Mouse (Mus musculus): ENCODE results near the gene Rabif. TPM values are rescaled to one million over a fixed set of nuclear protein-coding genes. Genes with fewer than 3 reads are reported as not detected.
"Not testable (repeated sequence)": the region's sequence is repeated elsewhere in the genome, so short reads cannot be mapped to it uniquely, and the experiment has no call there.

Gene Rabif
- polyA plus RNA-seq (2015; fragmentation: Nextera tagmentation; extraction: Ambion mirVana): 46.9 and 47.0 TPM in 2 replicates

- Histone ChIP-seq H3K27ac (ENCODE audit: low read length) (peak within 1 kb of the TSS; percentile 95), H3K4me3 (ENCODE audit: low read length) (peak within 1 kb of the TSS; percentile 88), H3K4me1 (ENCODE audit: insufficient read depth, low read length) (peaks cover 18% of the 10 kb centered on the region), H3K9me3 (ENCODE audit: low read length) (no peaks in the 10 kb centered on the region), H3K9ac (replicated peaks; ENCODE audit: low read length) (peak within 1 kb of the TSS; percentile 82), H3K27me3 (ENCODE audit: insufficient read depth, low read length) (no peaks in the 10 kb centered on the region), H3K4me2 (replicated peaks; ENCODE audit: low read depth, low read length) (peak within 1 kb of the TSS; percentile 83), H3K36me3 (ENCODE audit: insufficient read depth, low read length) (peaks cover 8% of the 10 kb centered on the region; the same call in 1 of the 2 replicates)
- WGBS: 0% methylated on average over 58 of the region's 58 CpGs
- ATAC-seq (ENCODE audit: low FRiP score, low TSS enrichment): peak; percentile 99
Measured at GRCm38 (mm10) chr1:134494428-134495215, at the start of gene Rabif. Gene Rabif (plus strand): TSS chr1:134494648.

GRCm38 (mm10) chr1:134445418-134445817 lies 49.0 kb upstream of the Rabif start:
- no peaks in the 10 kb centered on the region for H3K36me3 ChIP-seq (ENCODE audit: insufficient read depth, low read length)
- ATAC-seq (ENCODE audit: low FRiP score, low TSS enrichment): no peak
- H3K27me3 ChIP-seq (ENCODE audit: insufficient read depth, low read length): no peaks in the 10 kb centered on the region
- H3K9ac ChIP-seq (replicated peaks; ENCODE audit: low read length): no peak overlapping the region
- no peaks in the 10 kb centered on the region for H3K9me3 ChIP-seq (ENCODE audit: low read length)
- no peak overlapping the region for H3K4me3 ChIP-seq (ENCODE audit: low read length)
- H3K27ac ChIP-seq (ENCODE audit: low read length): no peak overlapping the region
- H3K4me2 ChIP-seq (replicated peaks; ENCODE audit: low read depth, low read length): no peak overlapping the region
- 90% methylated on average over 2 of the region's 2 CpGs for WGBS
- no peaks in the 10 kb centered on the region for H3K4me1 ChIP-seq (ENCODE audit: insufficient read depth, low read length)

GRCm38 (mm10) chr1:134448537-134448936 lies 45.9 kb upstream of the Rabif start:
- H3K36me3 ChIP-seq (ENCODE audit: insufficient read depth, low read length); H3K4me3 ChIP-seq (ENCODE audit: low read length); ATAC-seq (ENCODE audit: low FRiP score, low TSS enrichment); H3K9me3 ChIP-seq (ENCODE audit: low read length); H3K27me3 ChIP-seq (ENCODE audit: insufficient read depth, low read length); H3K4me1 ChIP-seq (ENCODE audit: insufficient read depth, low read length); H3K9ac ChIP-seq (replicated peaks; ENCODE audit: low read length); H3K4me2 ChIP-seq (replicated peaks; ENCODE audit: low read depth, low read length); H3K27ac ChIP-seq (ENCODE audit: low read length): not testable (repeated sequence)
- 70% methylated on average over 3 of the region's 3 CpGs for WGBS

- H3K27me3 ChIP-seq (ENCODE audit: insufficient read depth, low read length): 0 out of 2 replicates have a peak, but pooled peaks cover 3% of the 10 kb centered on the region
Measured at GRCm38 (mm10) chr1:134450201-134450600, 44.2 kb upstream of the Rabif start.

GRCm38 (mm10) chr1:134450986-134451385 lies 43.5 kb upstream of the Rabif start:
- Histone ChIP-seq H3K9ac (replicated peaks; ENCODE audit: low read length) (no peak overlapping the region), H3K4me1 (ENCODE audit: insufficient read depth, low read length) (peaks cover 2% of the 10 kb centered on the region), H3K4me2 (replicated peaks; ENCODE audit: low read depth, low read length) (no peak overlapping the region), H3K9me3 (ENCODE audit: low read length) (no peaks in the 10 kb centered on the region), H3K36me3 (ENCODE audit: insufficient read depth, low read length) (no peaks in the 10 kb centered on the region), H3K27me3 (ENCODE audit: insufficient read depth, low read length) (0 out of 2 replicates have a peak, but pooled peaks cover 3% of the 10 kb centered on the region), H3K27ac (ENCODE audit: low read length) (no peak overlapping the region), H3K4me3 (ENCODE audit: low read length) (no peak overlapping the region)
- WGBS: 41% methylated on average over 3 of the region's 3 CpGs
- no peak for ATAC-seq (ENCODE audit: low FRiP score, low TSS enrichment)

More at GRCm38 (mm10) chr1:134450201-134450600, 44.2 kb upstream of the Rabif start:
- WGBS: 77% methylated on average over 4 of the region's 4 CpGs
- Histone ChIP-seq H3K27ac (ENCODE audit: low read length) (no peak overlapping the region), H3K36me3 (ENCODE audit: insufficient read depth, low read length) (no peaks in the 10 kb centered on the region), H3K9ac (replicated peaks; ENCODE audit: low read length) (no peak overlapping the region), H3K4me2 (replicated peaks; ENCODE audit: low read depth, low read length) (no peak overlapping the region), H3K4me3 (ENCODE audit: low read length) (no peak overlapping the region), H3K9me3 (ENCODE audit: low read length) (no peaks in the 10 kb centered on the region), H3K4me1 (ENCODE audit: insufficient read depth, low read length) (no peaks in the 10 kb centered on the region)
- ATAC-seq (ENCODE audit: low FRiP score, low TSS enrichment): no peak

- WGBS: 1% methylated on average over 61 of the region's 61 CpGs
- Histone ChIP-seq H3K36me3 (ENCODE audit: insufficient read depth, low read length) (peaks cover 6% of the 10 kb centered on the region; the same call in 1 of the 2 replicates), H3K4me3 (ENCODE audit: low read length) (peak within 1 kb of the TSS; percentile 87), H3K4me2 (replicated peaks; ENCODE audit: low read depth, low read length) (peak within 1 kb of the TSS; percentile 66), H3K27me3 (ENCODE audit: insufficient read depth, low read length) (0 out of 2 replicates have a peak, but pooled peaks cover 3% of the 10 kb centered on the region), H3K9ac (replicated peaks; ENCODE audit: low read length) (peak within 1 kb of the TSS; percentile 95), H3K9me3 (ENCODE audit: low read length) (no peaks in the 10 kb centered on the region), H3K4me1 (ENCODE audit: insufficient read depth, low read length) (peaks cover 9% of the 10 kb centered on the region), H3K27ac (ENCODE audit: low read length) (peak within 1 kb of the TSS; percentile 48)
- peak; percentile 97 for ATAC-seq (ENCODE audit: low FRiP score, low TSS enrichment)
Measured at GRCm38 (mm10) chr1:134454904-134455824, 39.3 kb upstream of the Rabif start, which contains the start of gene Klhl12. Gene Klhl12 (plus strand): TSS chr1:134455531.

- Histone ChIP-seq H3K27ac (ENCODE audit: low read length) (no peak overlapping the region), H3K36me3 (ENCODE audit: insufficient read depth, low read length) (peaks cover 6% of the 10 kb centered on the region; the same call in 1 of the 2 replicates), H3K27me3 (ENCODE audit: insufficient read depth, low read length) (0 out of 2 replicates have a peak, but pooled peaks cover 3% of the 10 kb centered on the region), H3K4me3 (ENCODE audit: low read length) (peak overlapping the region; percentile 87), H3K9ac (replicated peaks; ENCODE audit: low read length) (peak overlapping the region; percentile 95), H3K4me2 (replicated peaks; ENCODE audit: low read depth, low read length) (peak overlapping the region; percentile 66), H3K9me3 (ENCODE audit: low read length) (no peaks in the 10 kb centered on the region), H3K4me1 (ENCODE audit: insufficient read depth, low read length) (peaks cover 9% of the 10 kb centered on the region)
- WGBS: 18% methylated on average over 5 of the region's 5 CpGs
- no peak for ATAC-seq (ENCODE audit: low FRiP score, low TSS enrichment)
Measured at GRCm38 (mm10) chr1:134456060-134456459, 38.4 kb upstream of the Rabif start.

- ATAC-seq (ENCODE audit: low FRiP score, low TSS enrichment): no peak
- Histone ChIP-seq H3K36me3 (ENCODE audit: insufficient read depth, low read length) (peaks cover 13% of the 10 kb centered on the region), H3K4me1 (ENCODE audit: insufficient read depth, low read length) (peaks cover 9% of the 10 kb centered on the region), H3K9me3 (ENCODE audit: low read length) (no peaks in the 10 kb centered on the region), H3K9ac (replicated peaks; ENCODE audit: low read length) (no peak overlapping the region), H3K27ac (ENCODE audit: low read length) (no peak overlapping the region), H3K4me3 (ENCODE audit: low read length) (no peak overlapping the region), H3K4me2 (replicated peaks; ENCODE audit: low read depth, low read length) (no peak overlapping the region), H3K27me3 (ENCODE audit: insufficient read depth, low read length) (0 out of 2 replicates have a peak, but pooled peaks cover 3% of the 10 kb centered on the region)
- WGBS: 88% methylated on average over 7 of the region's 7 CpGs
Measured at GRCm38 (mm10) chr1:134458139-134458727, 36.2 kb upstream of the Rabif start.

All from kidney, embryonic 16.5 days (tissue).